Mouse (Mus musculus) erythroblast, embryonic 14.5 days (primary cell): ENCODE measurements around the gene Mad2l2. TPM values are rescaled to one million over a fixed set of nuclear protein-coding genes. Genes with fewer than 3 reads are reported as not detected.

ENCODE experiments used
- H3K27me3 ChIP-seq: 2 replicates; pipeline ENCODE4 v1.6.1; 2012; ENCODE audit warnings: inconsistent platforms; ENCODE audit not compliant: control insufficient read depth
- H3K36me3 ChIP-seq: 2 replicates; pipeline ENCODE4 v1.6.1; 2012; ENCODE audit warnings: mild to moderate bottlenecking, inconsistent platforms; ENCODE audit not compliant: control insufficient read depth
- H3K4me1 ChIP-seq: 2 replicates; pipeline ENCODE4 v1.6.1; 2012; ENCODE audit warnings: inconsistent platforms; ENCODE audit not compliant: control insufficient read depth
- H3K4me3 ChIP-seq: replicated peaks from 2 replicates; pipeline ENCODE3; 2012; ENCODE audit warnings: moderate library complexity, mild to moderate bottlenecking, inconsistent platforms
- H3K9me3 ChIP-seq: 2 replicates; pipeline ENCODE4 v1.6.1; 2012; ENCODE audit warnings: low read length, inconsistent platforms, mixed read lengths; ENCODE audit not compliant: control insufficient read depth
- GATA1 ChIP-seq: IDR thresholded peaks from 2 replicates; pipeline ENCODE4 v1.6.1; 2012; ENCODE audit warnings: low read length, inconsistent platforms, mixed read lengths
- TAL1 ChIP-seq: IDR thresholded peaks from 3 replicates; pipeline ENCODE4 v1.6.1; 2012; ENCODE audit warnings: low read length, inconsistent platforms, mixed read lengths
- polyA plus RNA-seq: library from polyadenylated mRNA; stranded (reverse); fragments of >175 nt; gene quantifications from 2 replicates; pipeline ENCODE4 v1.2.3, GENCODE M21; 2012

Gene Mad2l2
- polyA plus RNA-seq, 1 experiment = 3.8 TPM

GRCm38 (mm10) chr4:148087091-148087906, 42.9 kb upstream of the Mad2l2 start:
- no peaks in the 10 kb centered on the region for H3K27me3 ChIP-seq
- H3K9me3 ChIP-seq = no peaks in the 10 kb centered on the region
- no peaks in the 10 kb centered on the region for H3K36me3 ChIP-seq
- TF ChIP-seq TAL1 (no peak), GATA1 (no peak)
- H3K4me1 ChIP-seq = peaks cover 43% of the 10 kb centered on the region
- peak overlapping the region; percentile 75 for H3K4me3 ChIP-seq

GRCm38 (mm10) chr4:148087907-148088527, 42.2 kb upstream of the Mad2l2 start, which contains the start of gene Agtrap:
Agtrap (minus strand) TSS chr4:148088031.
- TF ChIP-seq TAL1 = no peak
- no peak for TF ChIP-seq GATA1
- H3K4me1 ChIP-seq = peaks cover 36% of the 10 kb centered on the region
- H3K36me3 ChIP-seq = no peaks in the 10 kb centered on the region
- no peaks in the 10 kb centered on the region for H3K27me3 ChIP-seq
- H3K9me3 ChIP-seq = no peaks in the 10 kb centered on the region
- H3K4me3 ChIP-seq = peak within 1 kb of the TSS; percentile 75

GRCm38 (mm10) chr4:148089166-148089565, 41.0 kb upstream of the Mad2l2 start:
- TF ChIP-seq TAL1 (no peak), GATA1 (no peak)
- no peaks in the 10 kb centered on the region for H3K27me3 ChIP-seq
- peaks cover 25% of the 10 kb centered on the region for H3K4me1 ChIP-seq
- H3K36me3 ChIP-seq = no peaks in the 10 kb centered on the region
- H3K4me3 ChIP-seq = no peak overlapping the region
- H3K9me3 ChIP-seq = no peaks in the 10 kb centered on the region

- no peak for TF ChIP-seq GATA1
- no peak for TF ChIP-seq TAL1
- Histone ChIP-seq H3K27me3 (no peaks in the 10 kb centered on the region), H3K4me3 (no peak overlapping the region), H3K4me1 (peaks cover 25% of the 10 kb centered on the region), H3K36me3 (no peaks in the 10 kb centered on the region), H3K9me3 (no peaks in the 10 kb centered on the region)
Observed at GRCm38 (mm10) chr4:148091181-148091580, 39.0 kb upstream of the Mad2l2 start.

- H3K4me3 ChIP-seq = no peak overlapping the region
- peaks cover 17% of the 10 kb centered on the region for H3K4me1 ChIP-seq
- no peaks in the 10 kb centered on the region for H3K36me3 ChIP-seq
- no peak for TF ChIP-seq TAL1
- TF ChIP-seq GATA1 = no peak
- H3K9me3 ChIP-seq = no peaks in the 10 kb centered on the region
- H3K27me3 ChIP-seq = no peaks in the 10 kb centered on the region
Observed at GRCm38 (mm10) chr4:148092551-148093271, 37.5 kb upstream of the Mad2l2 start.

GRCm38 (mm10) chr4:148094161-148094560, 36.0 kb upstream of the Mad2l2 start:
- peaks cover 10% of the 10 kb centered on the region for H3K4me1 ChIP-seq
- H3K9me3 ChIP-seq = no peaks in the 10 kb centered on the region
- H3K36me3 ChIP-seq = no peaks in the 10 kb centered on the region
- no peaks in the 10 kb centered on the region for H3K27me3 ChIP-seq
- TF ChIP-seq TAL1 (no peak), GATA1 (no peak)
- no peak overlapping the region for H3K4me3 ChIP-seq

- H3K4me1 ChIP-seq = peaks cover 10% of the 10 kb centered on the region
- no peaks in the 10 kb centered on the region for H3K9me3 ChIP-seq
- no peak overlapping the region for H3K4me3 ChIP-seq
- H3K27me3 ChIP-seq = no peaks in the 10 kb centered on the region
- TF ChIP-seq GATA1 = no peak
- no peak for TF ChIP-seq TAL1
- no peaks in the 10 kb centered on the region for H3K36me3 ChIP-seq
Observed at GRCm38 (mm10) chr4:148095081-148095480, 35.1 kb upstream of the Mad2l2 start.

GRCm38 (mm10) chr4:148097936-148098335, 32.2 kb upstream of the Mad2l2 start:
- Histone ChIP-seq H3K27me3 (no peaks in the 10 kb centered on the region), H3K4me1 (peaks cover 10% of the 10 kb centered on the region), H3K36me3 (no peaks in the 10 kb centered on the region), H3K4me3 (no peak overlapping the region), H3K9me3 (no peaks in the 10 kb centered on the region)
- no peak for TF ChIP-seq TAL1
- TF ChIP-seq GATA1 = no peak

GRCm38 (mm10) chr4:148098666-148099065, 31.5 kb upstream of the Mad2l2 start:
- Histone ChIP-seq H3K4me1 (peaks cover 10% of the 10 kb centered on the region), H3K27me3 (no peaks in the 10 kb centered on the region), H3K4me3 (no peak overlapping the region), H3K9me3 (no peaks in the 10 kb centered on the region), H3K36me3 (no peaks in the 10 kb centered on the region)
- TF ChIP-seq GATA1 (no peak), TAL1 (no peak)
